Mouse (Mus musculus) embryonic facial prominence, embryonic 14.5 days (tissue): Measurements from ENCODE around the gene Olfr1061. TPM values are rescaled to one million over a fixed set of nuclear protein-coding genes. Genes with fewer than 3 reads are reported as not detected.
"Not testable (repeated sequence)": the region's sequence is repeated elsewhere in the genome, so short reads cannot be mapped to it uniquely, and the experiment has no call there.

Experiments used
- ATAC-seq: fragments of 200-750 bp; cut with Nextera tagmentation; 2 replicates; pipeline ENCODE4 v1.8.0; 2017; ENCODE audit warnings: low read depth, moderate number of reproducible peaks, moderate TSS enrichment
- DNase-seq: peaks from one replicate; pipeline ENCODE4 v3.0.0-alpha.2; 2015; ENCODE audit warnings: low spot score
- H3K27ac ChIP-seq: fragments of 300-500 bp; sonication (generic); replicated peaks from 2 replicates; pipeline ENCODE4 v1.5.1; 2014; ENCODE audit warnings: low read depth, mild to moderate bottlenecking, low read length, moderate library complexity
- H3K27me3 ChIP-seq: fragments of 300-500 bp; sonication (generic); replicated peaks from 2 replicates; pipeline ENCODE4 v1.6.1; 2014; ENCODE audit warnings: low read length; ENCODE audit not compliant: control insufficient read depth, insufficient read depth
- H3K36me3 ChIP-seq: fragments of 300-500 bp; sonication (generic); 2 replicates; pipeline ENCODE4 v1.6.1; 2014; ENCODE audit warnings: low read length, mixed read lengths; ENCODE audit not compliant: control insufficient read depth, insufficient read depth
- H3K4me1 ChIP-seq: fragments of 300-500 bp; sonication (generic); 2 replicates; pipeline ENCODE4 v1.6.1; 2014; ENCODE audit warnings: antibody characterized with exemption, low read length; ENCODE audit not compliant: control insufficient read depth, insufficient read depth
- H3K4me2 ChIP-seq: fragments of 300-500 bp; sonication (generic); 2 replicates; pipeline ENCODE4 v1.6.1; 2014; ENCODE audit warnings: low read depth, mild to moderate bottlenecking, low read length, moderate library complexity, mixed read lengths
- H3K4me3 ChIP-seq: fragments of 300-500 bp; sonication (generic); 2 replicates; pipeline ENCODE4 v1.5.1; 2014; ENCODE audit warnings: low read depth, mild to moderate bottlenecking, low read length
- H3K9ac ChIP-seq: fragments of 300-500 bp; sonication (generic); 2 replicates; pipeline ENCODE4 v1.6.1; 2014; ENCODE audit warnings: low read depth, mild to moderate bottlenecking, low read length, moderate library complexity, mixed read lengths
- H3K9me3 ChIP-seq: fragments of 300-500 bp; sonication (generic); 2 replicates; pipeline ENCODE4 v1.6.1; 2016; ENCODE audit warnings: low read length; ENCODE audit not compliant: control insufficient read depth
- whole genome bisulfite sequencing: fragments of 180-500 bp; shearing (Covaris S2); extraction: QIAGEN DNeasy Blood & Tissue Kit; methylation state at CpG from one replicate; pipeline ENCODE4 v1.1.7; 2014; 5-methylcytosine and 5-hydroxymethylcytosine counted together
- polyA plus RNA-seq: library from polyadenylated mRNA; unstranded; fragments of >200 nt; fragmentation: Nextera tagmentation; extraction: Ambion mirVana; gene quantifications from 2 replicates; pipeline ENCODE4 v1.2.1, GENCODE M21; 2014

The Olfr1061 gene
- not detected in 2 replicates for polyA plus RNA-seq

- no peak within 1 kb of the TSS for H3K27ac ChIP-seq
- no peaks in the 10 kb centered on the region for H3K4me1 ChIP-seq
- H3K4me2 ChIP-seq, result no peak within 1 kb of the TSS
- DNase-seq (no peak), ATAC-seq (no peak)
- WGBS, result 81% methylated on average over 1 of the region's 1 CpGs
- H3K9me3 ChIP-seq, result no peaks in the 10 kb centered on the region
- H3K27me3 ChIP-seq, result no peaks in the 10 kb centered on the region
- no peak within 1 kb of the TSS for H3K9ac ChIP-seq
- H3K36me3 ChIP-seq, result no peaks in the 10 kb centered on the region
- H3K4me3 ChIP-seq, result no peak within 1 kb of the TSS
These were observed at the start of gene Olfr1061 for GRCm38 (mm10) chr2:86413950-86414349. Gene Olfr1061, minus strand, starts transcription at chr2:86414050.

DNA sequence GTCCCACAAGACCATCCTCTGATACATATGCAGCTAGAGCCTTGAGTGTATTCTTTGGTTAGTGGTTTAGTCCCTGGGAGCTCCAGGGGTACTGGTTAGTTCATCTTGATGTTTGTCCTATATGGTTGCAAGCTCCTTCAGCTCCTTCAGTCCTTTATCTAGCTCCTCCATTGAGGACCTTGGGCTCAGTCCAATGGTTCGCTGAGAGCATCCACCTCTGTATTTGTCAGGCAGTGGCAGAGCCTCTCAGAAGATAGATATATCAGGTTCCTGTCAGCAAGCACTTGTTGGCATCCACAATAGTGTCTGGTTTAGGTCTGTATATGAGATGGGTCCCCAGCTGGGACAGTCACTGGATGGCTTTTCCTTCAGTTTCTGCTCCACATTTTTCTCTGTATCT lies 46.6 kb upstream of the Olfr1061 start:
- H3K9me3 ChIP-seq, result no peaks in the 10 kb centered on the region
- H3K9ac ChIP-seq, result no peak overlapping the region
- no peak overlapping the region for H3K4me2 ChIP-seq
- H3K4me3 ChIP-seq, result no peak overlapping the region
- no peak overlapping the region for H3K27ac ChIP-seq
- DNase-seq (no peak), ATAC-seq (no peak)
- 58% methylated on average over 1 of the region's 1 CpGs for WGBS
- H3K27me3 ChIP-seq, result no peaks in the 10 kb centered on the region
- H3K36me3 ChIP-seq, result no peaks in the 10 kb centered on the region
- no peaks in the 10 kb centered on the region for H3K4me1 ChIP-seq

- no peak within 1 kb of the TSS for H3K4me2 ChIP-seq
- H3K4me3 ChIP-seq, result no peak within 1 kb of the TSS
- no peaks in the 10 kb centered on the region for H3K4me1 ChIP-seq
- DNase-seq, result no peak
- no peak for ATAC-seq
- no peaks in the 10 kb centered on the region for H3K9me3 ChIP-seq
- H3K27ac ChIP-seq, result no peak within 1 kb of the TSS
- 73% methylated on average over 1 of the region's 1 CpGs for WGBS
- no peak within 1 kb of the TSS for H3K9ac ChIP-seq
- H3K36me3 ChIP-seq, result no peaks in the 10 kb centered on the region
- H3K27me3 ChIP-seq, result no peaks in the 10 kb centered on the region
These were observed 42.3 kb upstream of the Olfr1061 start, which contains the start of gene Olfr1066 for GRCm38 (mm10) chr2:86456169-86456568. Gene Olfr1066, minus strand, starts transcription at chr2:86456269.

- H3K4me3 ChIP-seq, H3K27me3 ChIP-seq, H3K4me2 ChIP-seq, H3K9me3 ChIP-seq, H3K36me3 ChIP-seq, H3K9ac ChIP-seq, ATAC-seq, DNase-seq, H3K4me1 ChIP-seq, H3K27ac ChIP-seq: not testable (repeated sequence)
- no CpG with 5 or more reads among the region's 1 CpGs for WGBS
These were observed 36.6 kb upstream of the Olfr1061 start, which contains the start of gene Olfr1065 for GRCm38 (mm10) chr2:86450491-86450890. Gene Olfr1065, minus strand, starts transcription at chr2:86450591.

GRCm38 (mm10) chr2:86442101-86442500 lies 28.3 kb upstream of the Olfr1061 start:
- H3K4me2 ChIP-seq, H3K27me3 ChIP-seq, H3K4me3 ChIP-seq, H3K9me3 ChIP-seq, DNase-seq, H3K27ac ChIP-seq, H3K36me3 ChIP-seq, ATAC-seq, H3K4me1 ChIP-seq, H3K9ac ChIP-seq: not testable (repeated sequence)
- 66% methylated on average over 1 of the region's 1 CpGs for WGBS

DNA sequence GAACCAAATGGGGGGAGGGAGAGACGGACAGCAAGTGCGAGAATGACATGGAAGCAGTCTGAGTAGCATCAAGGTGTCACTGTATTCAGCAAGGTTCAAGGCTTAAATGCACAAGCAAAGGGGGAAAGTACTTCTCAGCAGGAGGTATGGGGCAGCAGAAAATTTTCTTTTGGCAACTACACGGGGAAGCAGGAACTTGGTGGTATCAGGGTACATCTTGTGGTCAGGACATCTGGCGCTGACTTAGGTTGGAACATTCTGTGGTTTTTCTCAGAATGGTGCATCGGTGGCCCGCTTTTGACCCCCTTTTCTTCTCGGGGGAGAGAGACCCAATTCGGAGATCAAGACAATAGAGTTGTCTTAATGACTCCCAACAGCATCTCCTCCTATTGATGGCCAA lies 14.7 kb upstream of the Olfr1061 start:
- not testable (repeated sequence) for H3K4me2 ChIP-seq, ATAC-seq

GRCm38 (mm10) chr2:86426649-86427048 lies 12.8 kb upstream of the Olfr1061 start, which contains the start of gene Olfr1062:
Gene Olfr1062, minus strand, starts transcription at chr2:86426749.
- H3K9me3 ChIP-seq, H3K4me1 ChIP-seq, H3K4me2 ChIP-seq, H3K9ac ChIP-seq, ATAC-seq, H3K27ac ChIP-seq, DNase-seq, H3K36me3 ChIP-seq, H3K4me3 ChIP-seq, H3K27me3 ChIP-seq: not testable (repeated sequence)

More for the DNA sequence above, 14.7 kb upstream of the Olfr1061 start:
- not testable (repeated sequence) for H3K27me3 ChIP-seq, DNase-seq, H3K4me1 ChIP-seq, H3K27ac ChIP-seq, H3K36me3 ChIP-seq, H3K9me3 ChIP-seq, H3K4me3 ChIP-seq, H3K9ac ChIP-seq
- 81% methylated on average over 8 of the region's 8 CpGs for WGBS

DNA sequence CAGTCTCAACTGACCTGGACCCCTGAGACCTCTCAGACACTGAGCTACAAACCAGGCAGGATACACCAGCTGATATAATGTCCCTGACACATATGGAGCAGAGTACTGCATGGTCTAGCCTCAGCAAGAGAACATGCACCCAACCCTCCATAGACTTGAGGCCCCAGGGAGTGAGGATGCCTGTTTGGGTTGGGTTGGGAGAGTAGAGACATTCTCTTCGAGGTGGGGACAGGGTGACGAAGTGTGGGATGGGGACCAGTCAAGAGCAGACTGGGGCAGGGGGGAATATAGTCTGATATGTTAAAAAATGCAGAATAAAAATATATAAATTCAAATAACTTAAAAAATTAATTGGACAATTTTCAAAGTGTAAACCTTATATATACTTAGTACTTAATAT lies 18.7 kb downstream of the Olfr1061 start:
- Histone ChIP-seq H3K36me3 (no peaks in the 10 kb centered on the region), H3K4me2 (no peak overlapping the region), H3K27ac (no peak overlapping the region), H3K9ac (no peak overlapping the region), H3K4me3 (no peak overlapping the region), H3K27me3 (no peaks in the 10 kb centered on the region), H3K9me3 (no peaks in the 10 kb centered on the region), H3K4me1 (no peaks in the 10 kb centered on the region)
- no peak for DNase-seq
- ATAC-seq, result no peak
- 87% methylated on average over 2 of the region's 2 CpGs for WGBS

- not testable (repeated sequence) for H3K4me1 ChIP-seq, H3K27me3 ChIP-seq, ATAC-seq, H3K27ac ChIP-seq, H3K9ac ChIP-seq, DNase-seq, H3K9me3 ChIP-seq, H3K4me3 ChIP-seq, H3K4me2 ChIP-seq, H3K36me3 ChIP-seq
These were observed 25.4 kb downstream of the Olfr1061 start, which contains the start of gene Olfr1058 for GRCm38 (mm10) chr2:86388461-86388860. Gene Olfr1058, minus strand, starts transcription at chr2:86388561.
